Mouse (Mus musculus): Measurements from ENCODE around the gene H2afj.

Gene H2afj

DNA sequence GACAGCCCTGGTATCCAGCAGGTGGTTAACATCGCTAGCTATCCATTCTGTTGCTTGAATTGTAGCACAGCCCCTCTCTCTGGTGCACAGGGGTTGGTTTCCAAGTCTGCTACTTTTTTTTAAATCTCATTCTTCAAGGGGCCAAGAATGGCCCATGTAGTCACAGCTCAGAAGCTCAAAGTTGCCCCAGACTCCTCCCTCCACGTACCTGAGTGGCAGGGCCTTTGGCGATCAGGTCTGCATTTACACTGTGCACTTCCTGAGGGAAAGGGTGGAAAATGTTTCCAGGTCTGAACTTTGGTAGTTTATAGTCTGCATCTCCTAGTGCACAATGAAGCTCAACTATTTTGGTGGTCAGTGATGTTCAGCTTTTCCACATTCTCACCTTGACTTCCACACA is 39.2 kb downstream of the H2afj start:
- in situ Hi-C loops (cut with MseI, MboI) = no loop called here

DNA sequence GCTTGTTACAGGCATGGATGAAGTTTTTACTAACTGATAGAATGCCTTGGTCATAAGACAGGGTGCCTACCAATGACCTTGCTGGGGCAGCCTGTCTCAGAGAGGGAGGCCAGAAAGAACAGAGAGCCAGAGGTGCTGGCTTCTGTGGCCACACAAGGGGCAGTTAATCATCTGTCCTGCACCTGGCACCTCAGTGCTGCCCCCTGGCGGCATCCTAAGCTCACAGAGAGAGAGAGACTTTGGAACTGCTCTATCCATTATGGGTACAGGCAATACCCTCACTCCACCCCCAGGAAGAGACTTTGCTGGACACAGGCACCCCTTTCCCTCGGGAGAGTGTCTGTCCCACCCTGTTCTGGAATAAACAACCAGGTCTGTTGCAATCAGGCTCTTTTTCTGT is 39.7 kb downstream of the H2afj start:
- in situ Hi-C loops (cut with MseI, MboI) = no loop called here

DNA sequence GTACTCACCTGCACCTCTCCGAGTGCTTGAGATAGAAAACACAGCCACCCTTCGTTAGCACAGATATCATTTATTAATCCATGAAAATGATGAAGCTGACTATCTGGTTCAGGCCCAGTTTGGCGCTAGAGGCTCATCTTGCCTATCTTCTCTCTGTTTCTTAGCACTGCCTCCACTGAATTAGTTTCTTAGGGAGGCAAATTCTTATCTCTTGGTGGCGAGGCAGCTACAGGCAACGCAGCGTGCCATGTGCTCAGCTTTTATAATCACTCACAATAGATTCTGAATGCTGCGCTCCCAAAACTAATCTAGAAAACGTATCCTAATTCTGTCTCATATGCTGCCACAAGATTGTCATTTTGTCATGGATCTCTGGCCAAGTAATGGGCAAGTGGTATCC is 40.4 kb downstream of the H2afj start:
- in situ Hi-C loops (cut with MseI, MboI) = no loop called here

DNA sequence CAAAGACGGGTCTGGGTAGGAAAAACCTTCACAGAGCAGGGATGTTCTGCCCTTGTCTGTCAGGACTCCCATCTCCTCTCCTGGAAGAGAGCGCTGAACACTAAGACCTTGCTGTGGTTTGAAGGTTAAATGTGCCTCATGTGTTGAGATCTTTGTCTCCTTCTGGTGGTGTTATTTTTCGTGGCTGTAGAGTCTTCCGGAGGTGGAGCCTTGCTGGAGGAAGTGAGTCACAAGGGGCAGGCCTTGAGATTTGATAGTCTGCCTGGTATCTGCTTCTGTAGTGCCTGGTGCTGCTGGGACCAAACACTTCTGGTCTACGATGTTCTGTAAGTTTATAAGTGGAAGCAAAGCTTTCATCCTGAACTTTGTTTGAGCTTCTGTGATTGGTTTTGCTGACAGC is 40.9 kb downstream of the H2afj start:
- in situ Hi-C loops (cut with MseI, MboI) = no loop called here

DNA sequence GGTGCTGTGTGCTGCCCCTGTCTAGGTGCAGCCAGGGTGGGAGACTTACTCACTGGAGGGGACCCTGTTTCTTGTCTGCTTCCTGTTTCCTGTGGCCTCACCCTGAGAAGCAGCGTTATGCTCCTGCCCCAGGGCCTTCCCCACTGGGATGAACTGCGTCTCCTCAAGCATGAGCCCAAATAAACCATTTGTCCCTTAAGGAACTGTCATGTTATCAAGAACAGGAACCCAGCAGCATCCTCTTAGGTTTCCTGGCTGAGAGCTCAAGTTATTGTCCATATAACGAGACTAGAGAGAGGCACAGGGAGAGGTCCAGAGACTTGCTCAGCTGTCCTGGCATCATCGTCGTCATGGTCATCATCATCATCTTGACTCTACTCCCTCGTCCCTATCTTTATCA is 42.2 kb downstream of the H2afj start:
- in situ Hi-C loops (cut with MseI, MboI) = no loop called here

DNA sequence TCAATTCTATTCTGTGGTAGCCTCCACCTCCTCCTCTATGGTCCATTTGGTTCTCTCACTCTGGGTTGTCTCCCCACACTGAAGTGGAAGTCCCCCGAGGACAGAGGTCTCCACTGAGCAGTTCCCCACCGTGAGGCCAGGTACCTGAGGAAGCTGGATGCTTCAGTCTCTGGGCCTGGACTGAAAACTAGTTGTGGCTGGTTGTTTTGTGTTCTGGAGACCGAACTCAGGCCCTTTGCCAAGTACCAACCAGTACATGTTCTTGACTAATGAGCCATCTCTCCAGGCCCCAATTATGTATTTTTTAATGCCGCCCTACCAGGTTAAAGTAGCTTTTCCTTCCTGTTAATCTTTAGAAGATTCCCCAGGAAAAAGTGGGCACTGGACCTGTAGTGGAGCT is 44.3 kb downstream of the H2afj start:
- in situ Hi-C loops (cut with MseI, MboI) = no loop called here

DNA sequence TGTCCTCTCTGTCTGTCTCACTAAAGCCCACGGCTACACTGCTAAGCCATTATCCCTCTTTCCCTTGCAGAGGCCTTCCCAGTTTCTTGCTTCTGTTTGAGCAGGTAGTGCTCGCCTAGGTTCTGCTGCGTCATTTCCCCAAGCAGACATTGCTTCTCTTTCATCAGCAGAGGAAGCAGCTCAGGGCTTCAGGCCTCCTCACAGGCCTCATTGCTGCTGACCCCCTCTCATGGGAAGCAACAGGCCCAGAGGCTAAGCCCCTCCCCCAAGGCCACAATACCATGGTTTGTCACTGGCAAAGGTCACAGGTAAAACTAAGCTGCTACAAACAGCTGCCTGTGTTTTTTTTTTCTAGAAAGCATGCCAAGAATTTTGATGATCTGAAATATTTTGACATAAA is 44.7 kb downstream of the H2afj start:
- in situ Hi-C loops (cut with MseI, MboI) = no loop called here

DNA sequence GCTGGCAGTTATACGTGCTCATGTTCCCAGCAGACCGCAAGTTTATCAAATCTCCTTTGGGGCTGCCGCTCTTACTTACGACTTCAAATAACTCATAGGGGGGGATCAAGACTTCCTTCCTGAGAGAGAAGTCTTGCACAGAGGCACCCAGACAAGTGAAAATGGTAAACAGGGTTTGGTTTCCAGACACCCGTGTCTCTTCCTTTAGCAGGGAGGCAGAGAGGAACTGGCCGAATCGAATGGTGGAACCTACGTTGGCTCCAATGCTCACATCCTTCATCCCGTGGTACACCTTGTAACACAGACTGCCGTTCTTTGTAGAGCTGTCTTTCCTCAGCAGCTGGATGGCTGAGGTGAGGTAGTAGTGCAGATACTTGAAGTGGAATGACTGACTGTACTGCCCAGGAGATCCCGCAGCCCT is 46.3 kb downstream of the H2afj start:
- in situ Hi-C loops (cut with MseI, MboI) = no loop called here

DNA sequence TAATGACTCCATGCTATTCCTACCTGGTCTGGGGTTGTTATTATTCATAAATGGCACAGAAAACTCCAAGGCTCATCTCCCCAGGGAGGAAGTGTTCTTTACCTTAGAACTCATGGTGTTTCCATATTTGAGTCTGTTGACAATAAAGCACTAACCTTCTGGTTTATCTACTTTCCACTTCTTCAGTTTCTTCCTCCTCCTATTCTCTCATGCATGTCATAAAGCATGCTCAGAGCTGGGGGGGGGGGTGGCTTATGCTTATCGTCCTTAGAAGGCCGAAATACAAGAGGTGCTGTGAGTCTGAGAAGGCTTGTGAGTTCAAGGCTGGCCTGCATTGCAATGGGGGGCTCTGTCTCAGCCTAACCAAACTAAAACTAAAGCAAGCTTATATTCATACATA is 47.1 kb downstream of the H2afj start:
- in situ Hi-C loops (cut with MseI, MboI) = no loop called here

DNA sequence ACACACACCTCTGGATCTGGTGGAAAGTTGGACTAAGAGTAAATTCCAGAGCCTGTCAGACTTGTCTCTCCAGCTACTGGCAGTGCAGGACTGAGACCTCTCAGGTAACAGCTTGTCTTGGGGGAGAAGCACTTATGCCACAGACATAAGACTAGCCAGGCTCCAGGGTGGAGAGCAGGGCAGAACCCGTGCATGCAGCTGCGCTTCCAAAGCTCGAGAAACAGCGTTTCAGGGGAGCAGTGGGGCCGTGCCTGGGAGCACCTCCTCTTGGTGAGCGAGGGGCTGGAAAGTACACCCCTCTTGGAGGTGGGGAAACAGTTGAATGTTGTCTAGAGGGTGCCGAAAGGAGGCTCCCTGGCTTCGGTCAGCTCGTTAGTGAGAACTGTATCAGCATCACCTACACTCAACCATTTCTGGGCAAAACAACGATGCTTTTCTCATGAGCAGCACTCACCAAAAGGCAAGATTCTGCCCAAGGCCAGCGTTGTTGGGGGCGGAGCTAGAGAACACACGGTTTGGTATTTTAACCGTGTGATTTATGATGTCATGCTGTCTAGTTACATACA is 48.1 kb downstream of the H2afj start:
- in situ Hi-C loops (cut with MseI, MboI) = no loop called here

DNA sequence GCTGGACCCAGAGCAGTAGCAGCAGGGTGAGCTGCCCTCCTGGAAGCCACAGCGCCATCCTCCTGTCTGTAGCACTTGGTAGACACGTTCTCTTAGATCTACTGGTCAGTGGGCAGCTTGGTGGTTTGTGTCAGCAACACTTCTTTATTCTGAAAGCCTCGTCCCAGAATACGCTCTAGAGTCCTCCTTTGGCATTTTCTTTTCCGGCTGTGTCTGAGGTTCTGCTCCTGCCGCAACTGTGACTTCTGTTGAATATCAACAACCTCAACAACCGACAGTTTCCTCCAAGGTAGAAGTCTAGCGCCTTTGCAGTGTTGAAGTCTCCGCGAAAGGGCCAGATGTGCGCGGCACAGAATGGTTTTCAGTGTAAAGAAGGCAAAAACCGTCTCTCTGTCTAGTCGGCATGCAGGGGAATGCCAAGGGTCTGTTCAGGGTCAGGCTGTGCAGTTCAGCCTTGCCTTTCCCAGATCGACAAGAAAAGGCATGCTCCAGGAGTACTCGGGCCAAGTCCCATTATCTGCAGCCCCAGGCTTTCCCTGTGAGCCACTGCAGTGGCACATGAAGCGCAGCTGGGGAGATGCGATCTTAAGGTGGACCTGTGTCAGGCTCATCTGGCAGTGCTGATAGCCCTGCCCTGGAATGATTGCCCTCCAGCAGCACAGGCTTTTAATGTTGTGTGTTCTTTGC is 49.3 kb downstream of the H2afj start, which contains the start of gene Art4:
Art4 (minus strand) TSS at position 548 of the 687 bp plus-strand sequence.
- in situ Hi-C loops (cut with MseI, MboI) = no loop called here

DNA sequence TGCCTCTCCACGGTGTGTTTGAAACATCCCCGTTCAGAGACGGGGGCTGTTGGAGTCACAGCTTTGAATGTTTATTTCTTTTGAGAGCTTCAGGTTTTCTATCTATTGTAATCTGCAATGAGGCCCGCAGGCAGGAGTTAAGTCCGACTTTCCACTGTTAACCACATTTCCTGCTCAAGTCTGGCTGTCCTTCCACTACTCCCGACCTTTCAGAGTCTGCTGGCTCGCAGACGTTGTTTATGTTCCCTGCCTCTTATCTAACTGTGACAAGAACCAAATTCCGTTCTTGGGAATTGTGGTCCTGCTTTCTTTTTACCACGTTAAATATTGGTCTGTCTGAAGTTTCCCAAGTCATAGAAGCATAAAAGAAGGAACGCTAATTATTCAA is 49.8 kb downstream of the H2afj start:
- in situ Hi-C loops (cut with MseI, MboI) = no loop called here

DNA sequence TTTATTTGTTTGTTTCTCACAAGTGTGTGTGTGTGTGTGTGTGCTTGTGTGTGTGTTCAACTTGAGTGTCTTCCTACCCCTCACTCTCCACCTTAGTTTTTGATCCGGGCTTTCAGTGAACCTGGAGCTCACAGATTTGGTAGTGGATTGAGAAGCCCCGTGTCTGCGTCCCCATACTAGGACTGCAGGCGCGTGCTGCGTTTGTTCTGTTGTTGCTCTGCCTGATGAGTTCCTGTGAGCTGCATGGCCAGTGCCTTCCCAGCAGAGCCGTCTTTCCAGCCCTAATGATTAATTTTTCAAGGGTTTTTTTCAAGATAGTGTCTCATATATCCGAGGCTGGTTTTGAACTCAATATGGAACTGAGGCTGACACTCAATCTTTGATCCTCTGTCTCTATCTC is 50.4 kb downstream of the H2afj start:
- in situ Hi-C loops (cut with MseI, MboI) = no loop called here
